Mouse (Mus musculus) ES-E14 (cell line): ENCODE data around the gene Gadd45a. TPM values are rescaled to one million over a fixed set of nuclear protein-coding genes. Genes with fewer than 3 reads are reported as not detected.

Source experiments
- DNase-seq: peaks from one replicate; pipeline ENCODE4 v3.0.0-alpha.2; 2013; ENCODE audit warnings: low read depth, low spot score
- H3K27ac ChIP-seq: 2 replicates; pipeline ENCODE4 v1.5.1; 2012; ENCODE audit warnings: low read depth, mild to moderate bottlenecking, low read length, moderate library complexity, mixed read lengths; ENCODE audit not compliant: poor library complexity, insufficient read depth, severe bottlenecking
- H3K36me3 ChIP-seq: 2 replicates; pipeline ENCODE4 v1.6.1; 2012; ENCODE audit warnings: mild to moderate bottlenecking, low read length, moderate library complexity, mixed read lengths; ENCODE audit not compliant: control insufficient read depth, poor library complexity, insufficient read depth, severe bottlenecking
- H3K4me1 ChIP-seq, 2 experiments: fragments of 150-350 bp in 1 of 2; sonication (generic) in 1 of 2; 2 replicates each; pipeline ENCODE4 v1.6.1; 2012; ENCODE audit warnings: low read length in 2 of 2, mild to moderate bottlenecking in 1 of 2, mixed read lengths in 1 of 2; ENCODE audit not compliant: control insufficient read depth in 2 of 2, insufficient read depth in 2 of 2, poor library complexity in 1 of 2
- H3K4me3 ChIP-seq, 2 experiments: fragments of 150-350 bp in 1 of 2; sonication (generic) in 1 of 2; 2 replicates each; pipeline ENCODE4 v1.5.1; 2012; ENCODE audit warnings: low read length in 2 of 2, low read depth in 1 of 2, mild to moderate bottlenecking in 1 of 2, mixed read lengths in 1 of 2; ENCODE audit not compliant: insufficient read depth in 1 of 2, poor library complexity in 1 of 2, severe bottlenecking in 1 of 2
- H3K9ac ChIP-seq: 2 replicates; pipeline ENCODE4 v1.6.1; 2012; ENCODE audit warnings: low read depth, mild to moderate bottlenecking, low read length, mixed read lengths; ENCODE audit not compliant: poor library complexity, insufficient read depth, severe bottlenecking
- H3K9me3 ChIP-seq: fragments of 150-350 bp; sonication (generic); 2 replicates; pipeline ENCODE4 v1.6.1; 2012; ENCODE audit warnings: low read depth, mild to moderate bottlenecking, low read length; ENCODE audit not compliant: control insufficient read depth, insufficient read depth
- CHD2 ChIP-seq: IDR thresholded peaks from 2 replicates; pipeline ENCODE4 v1.6.1; 2014; ENCODE audit warnings: mild to moderate bottlenecking, low read depth, low read length, inconsistent platforms
- HCFC1 ChIP-seq: IDR thresholded peaks from 2 replicates; pipeline ENCODE4 v1.6.1; 2012; ENCODE audit warnings: low read length, inconsistent platforms, borderline replicate concordance; ENCODE audit not compliant: insufficient read depth
- MAFK ChIP-seq: IDR thresholded peaks from 2 replicates; pipeline ENCODE4 v1.6.1; 2014; ENCODE audit warnings: mild to moderate bottlenecking, low read depth, low read length, inconsistent platforms; ENCODE audit not compliant: insufficient read depth
- ZC3H11A ChIP-seq: IDR thresholded peaks from 2 replicates; pipeline ENCODE4 v1.6.1; 2012; ENCODE audit warnings: low read depth, mild to moderate bottlenecking, inconsistent platforms, low read length, borderline replicate concordance
- ZNF384 ChIP-seq: IDR thresholded peaks from 2 replicates; pipeline ENCODE4 v1.6.1; 2012; ENCODE audit warnings: low read depth, low read length, inconsistent platforms
- in situ Hi-C, 2 experiments: fragments of 600-800 bp; cut with MboI; formaldehyde crosslinking; loops; one replicate each; pipeline ENCODE4 v1.15.1; 2025; ENCODE audit warnings: low sequenced_read_pairs in 2 of 2, inconsistent platforms in 1 of 2; ENCODE audit not compliant: unreplicated experiment in 2 of 2
- total RNA-seq: library from RNA; depleted of rRNA; stranded (reverse); fragments of 300-350 nt; gene quantifications from 2 replicates; pipeline ENCODE4 v1.2.3, GENCODE M21; 2012

The Gadd45a gene
- total RNA-seq, 1 experiment = 49.1 TPM

DNA sequence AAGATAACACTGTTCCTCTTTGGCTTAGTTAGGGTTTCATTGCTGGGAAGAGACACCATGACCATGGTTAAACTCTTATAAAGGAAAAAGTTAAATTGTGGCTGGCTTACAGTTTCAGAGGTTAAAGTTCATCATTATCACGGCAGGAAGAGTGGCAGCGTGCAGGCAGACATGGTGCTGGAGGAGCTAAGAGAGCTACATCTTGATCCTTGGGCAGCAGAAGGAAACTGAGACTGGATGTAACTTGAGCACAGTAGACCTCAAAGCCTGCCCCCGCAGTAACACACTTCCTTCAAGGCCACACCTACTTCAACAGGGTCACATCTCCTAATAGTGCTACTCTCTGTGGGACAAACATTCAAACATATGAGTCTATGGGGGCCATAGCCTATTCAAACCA is 47.7 kb downstream of the Gadd45a start:
- DNase-seq = no peak
- TF ChIP-seq ZNF384 = no peak
- TF ChIP-seq ZC3H11A = no peak
- no peak for TF ChIP-seq CHD2
- no peak for TF ChIP-seq MAFK
- no peak for TF ChIP-seq HCFC1
- H3K36me3 ChIP-seq = peaks cover 2% of the 10 kb centered on the region; the same call in 1 of the 2 replicates
- peaks cover 1 to 8% of the 10 kb centered on the region in 2 experiments; a peak in 1 of 4 replicates for H3K4me1 ChIP-seq
- H3K9ac ChIP-seq = no peak overlapping the region
- in situ Hi-C loops = no loop called here
- H3K4me3 ChIP-seq = no peak overlapping the region
- H3K9me3 ChIP-seq = no peaks in the 10 kb centered on the region
- H3K27ac ChIP-seq = no peak overlapping the region

DNA sequence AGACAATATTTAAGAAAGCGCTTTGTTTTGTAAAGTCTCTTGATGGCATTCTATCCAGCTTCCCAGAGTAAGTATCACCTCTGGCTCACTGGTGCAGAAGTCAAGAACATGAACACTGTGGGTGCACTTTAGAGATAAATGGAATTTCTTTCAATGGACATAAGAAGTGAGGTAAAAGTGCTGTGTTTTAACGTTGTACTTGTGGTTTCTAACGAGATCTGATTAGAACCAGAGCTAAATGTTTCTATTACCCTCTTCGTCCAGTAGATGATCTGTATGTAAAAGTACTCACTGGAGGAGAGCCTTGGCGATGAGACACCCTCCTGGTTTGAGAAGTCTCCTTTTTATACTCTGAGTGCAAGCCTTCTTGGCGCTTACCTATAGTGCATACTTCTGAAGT is 48.2 kb downstream of the Gadd45a start:
- in situ Hi-C loops = no loop called here
- H3K27ac ChIP-seq = no peak overlapping the region
- peaks cover 2% of the 10 kb centered on the region; the same call in 1 of the 2 replicates for H3K36me3 ChIP-seq
- TF ChIP-seq MAFK = no peak
- no peak for TF ChIP-seq HCFC1
- no peak for TF ChIP-seq ZC3H11A
- no peak for TF ChIP-seq CHD2
- no peak for TF ChIP-seq ZNF384
- peaks cover 1 to 8% of the 10 kb centered on the region in 2 experiments; a peak in 1 of 4 replicates for H3K4me1 ChIP-seq
- no peak overlapping the region for H3K9ac ChIP-seq
- H3K9me3 ChIP-seq = no peaks in the 10 kb centered on the region
- DNase-seq = no peak
- H3K4me3 ChIP-seq = no peak overlapping the region

DNA sequence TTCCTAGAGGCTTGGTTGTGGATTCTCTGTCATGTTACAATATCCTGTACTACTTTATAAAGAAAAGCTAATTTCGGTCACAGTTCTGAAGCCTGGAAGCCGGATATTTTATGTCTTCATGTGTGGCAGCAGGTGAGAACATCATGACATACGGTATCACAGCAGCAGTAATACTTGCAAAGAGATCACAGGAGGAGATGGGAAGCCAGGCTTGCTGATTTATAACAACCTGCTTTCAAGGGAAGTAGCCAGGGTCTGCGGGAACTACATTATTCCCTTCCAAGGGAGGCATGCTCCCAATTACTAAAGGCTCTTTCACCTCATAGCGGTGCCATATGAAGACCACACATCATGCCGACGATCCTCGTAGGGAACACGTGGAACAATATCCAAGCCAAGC is 48.9 kb downstream of the Gadd45a start:
- H3K9ac ChIP-seq = no peak overlapping the region
- H3K27ac ChIP-seq = no peak overlapping the region
- no peaks in the 10 kb centered on the region for H3K9me3 ChIP-seq
- H3K4me1 ChIP-seq = peaks cover 1 to 8% of the 10 kb centered on the region in 2 experiments; a peak in 1 of 4 replicates
- no peak overlapping the region for H3K4me3 ChIP-seq
- peaks cover 2% of the 10 kb centered on the region; the same call in 1 of the 2 replicates for H3K36me3 ChIP-seq
- TF ChIP-seq ZC3H11A (no peak), ZNF384 (no peak), CHD2 (no peak), HCFC1 (no peak), MAFK (no peak)
- no peak for DNase-seq
- in situ Hi-C loops = no loop called here

DNA sequence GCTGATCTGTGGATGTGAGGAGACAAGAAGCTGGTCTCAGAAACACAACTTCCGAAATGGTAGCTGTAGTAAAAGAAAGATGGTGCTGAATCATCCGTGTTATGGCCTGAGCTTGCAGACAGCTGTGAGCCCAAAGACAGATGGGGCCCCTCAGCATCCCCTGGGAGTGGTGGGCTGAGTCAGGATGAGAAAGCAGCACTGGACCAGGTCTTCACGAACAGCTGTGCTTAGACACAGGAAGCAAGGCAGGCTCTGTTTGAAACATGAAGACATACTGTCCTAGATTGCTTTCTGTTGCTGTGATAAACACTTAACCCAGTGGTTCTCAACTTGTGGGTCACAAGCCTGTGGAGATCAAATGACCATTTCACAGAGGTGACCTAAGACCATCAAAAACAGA is 49.6 kb downstream of the Gadd45a start:
- in situ Hi-C loops = no loop called here
- no peaks in the 10 kb centered on the region for H3K9me3 ChIP-seq
- H3K4me3 ChIP-seq = no peak overlapping the region
- no peak overlapping the region for H3K27ac ChIP-seq
- H3K36me3 ChIP-seq = peaks cover 2% of the 10 kb centered on the region; the same call in 1 of the 2 replicates
- peaks cover 1 to 8% of the 10 kb centered on the region in 2 experiments; a peak in 1 of 4 replicates for H3K4me1 ChIP-seq
- DNase-seq = no peak
- TF ChIP-seq CHD2 = no peak
- no peak for TF ChIP-seq HCFC1
- no peak for TF ChIP-seq ZNF384
- TF ChIP-seq MAFK = no peak
- TF ChIP-seq ZC3H11A = no peak
- H3K9ac ChIP-seq = no peak overlapping the region
